Mouse (Mus musculus): ENCODE data around the gene Spata16.
"Not testable (repeated sequence)": the region's sequence is repeated elsewhere in the genome, so short reads cannot be mapped to it uniquely, and the experiment has no call there.

The Spata16 gene

DNA sequence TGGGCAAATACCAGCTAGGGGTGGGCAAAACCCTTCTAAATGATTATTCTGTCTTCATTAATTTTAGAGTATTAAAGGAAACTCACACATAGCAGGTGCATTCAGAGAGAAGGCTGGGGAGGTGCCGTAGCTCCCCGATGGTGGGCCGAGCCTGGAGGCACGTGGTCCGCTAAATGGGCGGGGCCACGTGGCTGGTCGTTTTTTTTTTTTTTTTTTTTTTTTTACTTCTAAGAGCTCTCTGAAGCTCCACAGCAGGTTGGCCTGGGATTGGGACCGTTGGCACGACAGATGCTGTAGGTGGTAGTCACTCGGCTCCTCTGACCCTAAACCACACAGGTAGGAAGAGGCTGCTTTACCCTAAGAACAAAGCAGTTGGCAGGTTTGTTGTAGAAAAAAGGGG is at the start of gene Spata16:
Gene Spata16, plus strand, starts transcription at position 219 of the 400 bp plus-strand sequence.
- DNase-seq: no peak

DNA sequence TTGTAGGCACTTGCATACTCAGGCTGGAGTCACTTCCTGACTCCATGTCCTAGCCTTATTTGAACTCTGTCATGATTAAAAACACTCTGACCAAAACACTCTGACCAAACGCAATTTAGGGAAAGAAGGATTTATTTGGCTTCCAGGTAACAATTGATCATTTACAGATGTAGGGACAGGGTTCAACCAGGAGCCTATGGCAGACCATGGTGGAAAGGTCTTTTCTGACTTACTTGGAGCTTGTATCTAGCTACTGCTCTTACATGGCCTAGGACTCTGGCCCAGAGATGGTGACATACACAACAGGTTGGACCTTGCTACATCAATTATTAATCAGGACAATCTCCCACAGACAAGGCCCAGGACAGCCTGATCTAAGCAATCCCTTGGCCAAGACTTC is 32.6 kb upstream of the Spata16 start:
- no peak for DNase-seq

GRCm38 (mm10) chr3:26608531-26608930 is 28.9 kb upstream of the Spata16 start:
- no peak for DNase-seq

- no peak for DNase-seq
Observed at GRCm38 (mm10) chr3:26639214-26639613, 1.8 kb downstream of the Spata16 start.

DNA sequence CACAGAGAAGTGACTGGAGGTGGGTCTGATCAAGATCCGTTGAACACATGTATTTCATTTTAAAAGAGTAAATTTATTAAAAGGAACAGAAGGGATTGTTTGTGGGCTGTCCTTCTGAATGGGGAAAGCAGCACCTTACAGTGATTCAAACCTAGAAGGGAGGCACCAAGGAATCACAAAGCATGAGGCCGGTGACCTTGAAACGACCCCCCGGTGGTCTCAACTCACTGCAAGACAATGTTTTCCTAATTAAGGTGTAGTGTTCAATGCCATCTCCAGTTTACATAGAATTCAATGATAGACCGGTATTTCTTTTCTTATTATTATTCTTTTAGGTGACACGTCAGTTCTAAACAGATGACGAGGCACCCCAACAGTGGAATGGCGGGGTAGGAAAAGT is 2.4 kb downstream of the Spata16 start:
- no peak for DNase-seq

- no peak for DNase-seq
Observed at GRCm38 (mm10) chr3:26640321-26641075, 3.1 kb downstream of the Spata16 start.

DNA sequence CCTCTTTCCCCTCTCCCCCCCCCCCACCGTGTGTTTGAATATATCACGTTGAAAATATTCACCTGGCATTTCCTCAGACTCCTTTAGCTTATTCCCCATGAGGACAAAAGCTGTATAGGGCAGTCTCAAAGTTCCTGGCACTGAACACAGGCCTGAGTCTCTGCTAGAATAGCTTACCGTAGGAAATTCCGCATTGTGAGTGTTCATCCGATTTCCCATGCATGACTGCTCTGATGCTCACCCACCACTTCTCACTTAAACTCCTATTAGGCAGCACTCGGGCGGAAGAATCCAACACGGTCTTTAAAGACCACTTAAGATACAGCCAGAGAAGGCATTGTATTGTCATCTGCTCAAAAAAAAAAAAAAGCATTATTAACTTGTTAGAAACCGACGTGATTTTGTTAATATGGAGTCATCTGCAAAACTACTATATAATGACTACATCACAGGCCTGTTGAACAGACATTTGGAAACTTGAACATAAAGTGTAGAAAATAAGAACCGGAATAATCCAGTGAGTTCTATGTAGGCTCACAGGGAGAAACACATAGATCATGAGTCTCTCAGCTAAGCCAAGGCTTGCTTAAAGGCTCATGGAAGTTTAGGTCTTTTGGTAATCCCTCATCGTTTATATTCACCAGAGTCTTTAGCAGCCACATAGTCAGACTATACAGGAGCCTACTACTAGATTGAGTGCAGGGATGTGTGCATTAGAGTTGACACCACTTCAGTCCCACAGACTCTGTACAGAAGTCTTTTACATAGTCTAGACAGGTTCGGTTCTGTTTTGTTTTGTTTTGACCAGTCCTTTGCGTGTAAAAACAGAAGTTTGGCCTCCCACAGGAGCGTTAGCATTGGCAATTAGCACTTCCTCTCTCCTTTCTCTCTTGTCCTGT is 4.2 kb downstream of the Spata16 start:
- no peak for DNase-seq

- DNase-seq: no peak
Observed at GRCm38 (mm10) chr3:26644136-26644535, 6.7 kb downstream of the Spata16 start.

- no peak for DNase-seq
Observed at GRCm38 (mm10) chr3:26646834-26647233, 9.4 kb downstream of the Spata16 start.

DNA sequence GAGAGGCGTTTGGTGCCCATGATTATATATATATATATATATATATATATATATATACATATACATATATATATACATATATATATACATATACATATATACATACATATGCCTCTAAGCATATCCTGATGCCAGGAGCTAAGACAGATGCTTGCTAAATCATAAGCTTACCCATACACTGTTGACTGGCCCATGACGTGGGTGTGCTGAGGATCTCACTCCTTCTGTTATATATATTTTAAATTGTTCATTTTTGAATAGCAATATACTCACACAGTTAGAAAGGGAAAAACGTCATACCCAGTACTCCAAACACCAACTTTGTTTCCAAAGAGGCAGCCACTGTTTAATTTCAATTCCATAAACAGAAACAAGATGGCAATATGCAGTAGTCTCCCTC is 48.4 kb downstream of the Spata16 start:
- no peak for DNase-seq

DNA sequence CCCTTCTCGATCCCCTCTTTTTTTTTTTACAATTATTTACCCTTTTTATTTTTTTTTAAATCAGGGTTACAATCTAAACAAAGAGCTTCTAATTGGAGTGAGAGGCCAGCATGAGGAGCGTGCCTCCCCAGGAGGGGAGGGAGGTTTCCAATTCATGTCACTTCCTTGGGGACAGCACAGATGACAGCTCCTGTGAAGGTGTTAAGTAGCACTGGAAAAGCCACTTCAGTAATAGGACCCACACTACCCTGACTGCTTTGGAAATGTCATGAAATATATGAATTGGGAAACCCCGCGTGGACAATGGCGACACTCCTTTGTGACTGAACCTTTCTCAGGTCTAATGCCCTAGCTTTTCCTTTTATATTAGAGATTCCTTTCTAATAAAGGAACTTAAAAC is 72.1 kb downstream of the Spata16 start:
- DNase-seq: not testable (repeated sequence)

DNA sequence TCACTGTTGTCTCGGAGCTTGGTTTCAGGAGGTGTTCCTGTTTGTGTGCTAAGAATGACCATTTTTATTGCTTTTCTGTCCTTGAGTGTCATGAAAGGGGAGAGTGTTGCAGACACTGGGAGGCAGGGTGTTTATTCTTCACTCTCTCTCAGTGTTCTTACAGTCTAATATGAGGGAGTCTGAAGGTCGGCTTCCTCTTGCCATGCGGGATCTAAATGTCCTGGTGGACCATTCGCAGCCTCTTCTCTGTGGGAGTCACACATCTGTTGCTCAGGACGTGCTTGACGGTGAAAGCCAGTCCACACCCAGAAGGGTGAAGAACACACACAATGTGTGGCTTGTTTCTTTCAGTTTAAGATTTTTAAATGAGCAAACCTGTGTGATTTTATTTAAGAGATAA is 90.1 kb downstream of the Spata16 start:
- DNase-seq: no peak

DNA sequence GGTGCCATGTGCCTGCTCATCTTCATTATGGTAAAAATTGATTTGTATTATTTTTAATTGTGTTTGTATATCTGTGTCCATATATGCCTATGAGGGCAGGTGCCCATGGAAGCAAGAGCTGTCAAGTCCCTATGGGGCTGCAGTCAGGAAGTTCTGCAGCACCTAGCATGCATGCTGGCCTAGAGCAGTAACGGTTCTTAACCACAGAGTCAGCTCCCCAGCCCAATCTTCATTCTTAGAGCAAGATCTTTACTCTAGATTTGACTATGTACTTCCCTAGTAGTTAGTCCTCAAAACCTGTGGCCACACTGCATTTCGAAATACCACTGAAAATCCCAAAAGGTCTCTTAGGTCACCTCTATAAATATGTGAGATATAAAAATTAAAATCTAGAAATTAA is 113.1 kb downstream of the Spata16 start:
- no peak for DNase-seq

DNA sequence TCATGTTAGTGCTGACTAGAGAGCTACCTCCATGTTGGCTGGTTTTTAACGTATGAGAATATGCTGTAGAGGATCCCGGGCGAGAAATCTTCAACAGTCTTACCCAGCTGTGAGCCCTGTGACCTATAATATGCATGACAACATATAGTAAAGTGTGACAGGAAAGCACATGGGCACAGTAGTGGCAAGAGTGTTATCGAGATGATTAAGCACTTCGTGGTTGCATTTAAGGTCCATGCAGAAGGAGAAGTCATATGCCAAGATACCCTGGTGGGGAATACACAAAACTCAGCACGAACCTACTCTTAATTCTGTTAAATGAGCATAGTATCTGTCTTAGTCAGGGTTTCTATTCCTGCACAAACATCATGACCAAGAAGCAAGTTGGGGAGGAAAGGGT is 115.0 kb downstream of the Spata16 start:
- DNase-seq: no peak

- no peak for DNase-seq
Observed at GRCm38 (mm10) chr3:26793334-26794101, 156.1 kb downstream of the Spata16 start.

- no peak for DNase-seq
Observed at GRCm38 (mm10) chr3:26795851-26796538, 158.6 kb downstream of the Spata16 start.

DNA sequence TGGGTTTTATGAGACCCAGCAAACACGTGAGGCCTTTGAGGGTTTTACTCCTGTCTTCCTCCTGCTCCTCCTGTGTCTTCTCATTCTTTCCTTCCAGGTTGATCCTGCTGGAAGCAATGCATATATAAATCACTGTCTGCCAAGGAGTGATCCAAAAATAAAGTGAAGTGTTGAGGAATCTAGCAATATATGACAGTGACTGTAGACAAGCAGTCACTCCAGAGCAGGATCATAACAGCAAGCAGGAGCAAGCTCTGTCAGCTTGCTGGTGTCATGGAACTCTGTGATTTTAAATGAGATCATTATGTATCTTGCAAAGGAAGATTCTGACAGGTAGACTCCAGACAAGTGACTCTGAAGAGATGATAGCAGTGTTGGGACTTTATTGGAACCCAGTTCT is 159.5 kb downstream of the Spata16 start:
- no peak for DNase-seq

GRCm38 (mm10) chr3:26814307-26814706 is 176.9 kb downstream of the Spata16 start:
- no peak for DNase-seq

GRCm38 (mm10) chr3:26815764-26816163 is 178.3 kb downstream of the Spata16 start:
- no peak for DNase-seq

DNA sequence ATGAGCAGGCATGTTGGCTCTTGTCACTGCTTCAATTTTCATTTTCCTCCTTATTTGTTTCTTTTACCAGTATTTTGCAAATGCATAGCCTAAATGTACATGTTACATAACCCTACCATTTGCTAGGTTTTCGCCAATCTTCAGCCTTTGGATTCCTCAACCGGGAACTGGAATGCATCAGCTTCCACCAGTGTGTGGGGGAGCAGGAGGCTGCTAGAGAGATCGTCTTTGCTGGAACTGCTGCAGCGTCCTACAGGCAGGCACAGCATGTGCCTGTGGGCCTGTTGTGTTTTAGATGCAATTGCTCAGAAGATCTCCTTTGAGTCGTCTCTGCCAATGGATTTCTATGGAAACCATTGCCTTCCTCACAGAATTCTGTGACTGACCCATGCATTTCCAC is 182.0 kb downstream of the Spata16 start:
- DNase-seq: no peak

DNA sequence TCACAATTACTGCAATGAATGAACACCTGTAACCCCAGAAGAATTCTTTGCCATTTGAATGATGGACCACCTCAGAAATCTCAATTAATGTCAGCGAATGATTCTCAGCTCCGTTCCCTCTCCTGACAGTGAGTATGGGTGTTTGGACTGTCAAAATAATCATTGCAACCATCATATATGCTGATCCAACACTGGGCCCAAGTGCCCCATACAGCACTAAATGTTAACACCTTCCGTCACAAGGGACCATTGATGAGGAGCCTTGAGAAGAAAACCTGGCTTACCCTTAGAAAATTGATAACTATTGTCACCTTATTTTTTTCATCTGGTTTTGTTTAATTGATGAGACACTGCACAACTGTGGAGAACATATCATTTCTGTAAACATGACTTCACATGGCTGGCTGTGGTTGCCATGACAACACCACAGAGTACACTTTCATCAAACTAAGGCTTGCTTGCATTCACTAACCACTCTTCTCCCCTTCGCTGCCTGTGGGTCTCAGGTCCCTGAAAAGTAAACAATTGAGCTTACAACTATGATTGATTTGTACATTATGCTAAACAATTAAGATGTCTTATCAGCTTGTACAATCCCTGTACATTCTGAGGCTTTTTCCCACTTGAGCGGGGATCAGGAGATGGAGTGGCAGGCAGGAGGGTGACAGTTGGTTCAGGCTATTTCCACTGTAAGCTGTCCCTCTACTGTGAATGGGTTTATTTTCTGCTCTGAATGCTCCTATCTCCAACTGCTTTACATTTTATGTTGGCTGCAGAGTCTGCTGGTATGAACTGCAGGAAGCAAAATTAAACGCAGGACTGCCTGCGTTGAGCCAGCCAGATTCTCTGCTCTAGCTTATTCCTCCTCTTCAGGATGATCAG is 189.8 kb downstream of the Spata16 start:
- DNase-seq: no peak

GRCm38 (mm10) chr3:26832954-26833353 is 195.5 kb downstream of the Spata16 start:
- no peak for DNase-seq

Data from liver (tissue).